In the genomic region with DNA sequence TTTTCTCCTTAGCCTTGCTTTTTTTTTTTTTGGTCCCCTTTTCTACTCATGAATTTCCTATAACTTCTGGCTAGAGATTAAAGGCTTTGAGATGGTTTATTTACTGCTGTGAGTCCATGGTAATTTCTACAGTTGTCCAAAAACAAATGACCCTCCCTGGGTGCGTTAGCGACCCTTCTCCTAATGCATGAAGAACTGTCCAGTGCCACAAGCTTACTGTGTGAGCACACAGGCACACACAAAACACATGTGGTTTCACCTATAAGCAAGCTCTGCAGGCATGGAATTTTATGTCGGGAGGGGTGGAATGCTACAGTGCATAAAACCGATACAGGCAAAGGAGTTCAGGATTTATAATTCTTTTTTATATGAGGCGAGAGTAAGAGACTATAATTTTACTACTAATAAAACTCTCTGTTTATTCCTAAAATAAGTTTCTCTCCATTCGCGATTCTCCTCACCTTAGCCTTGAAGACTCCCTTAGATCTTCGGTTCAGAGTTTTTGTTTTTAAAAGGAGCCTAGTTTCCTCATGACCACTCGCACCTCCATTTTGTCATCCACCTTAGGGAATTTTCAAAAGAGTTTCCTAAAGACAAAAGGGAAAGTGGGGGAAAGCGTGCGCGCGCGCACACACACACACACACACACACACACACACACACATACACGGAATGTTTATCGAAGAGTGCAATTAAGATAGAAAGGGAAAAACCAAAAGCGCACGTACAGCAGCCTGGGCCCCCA, we compare ENCODE assay signal across 9 mouse cellular contexts. TPM values are rescaled to one million over a fixed set of nuclear protein-coding genes. Genes with fewer than 3 reads are reported as not detected.
DNase-seq lines count a peak whose midpoint lies in the region; ATAC-seq lines count a peak whose summit lies in the region.
"Had no signal": no experiment of that assay in that cellular context is flagged by ENCODE, and none has a peak within 500 bp of the region (broad histone marks: within the 10 kb centered on the region; RNA-seq: fewer than 3 reads in every experiment).

No protein-coding gene starts in this region.

- WGBS in kidney, embryonic 15.5 days: 3% methylated on average over 18 of the region's 18 CpGs
- 3% methylated on average over 18 of the region's 18 CpGs for WGBS in embryonic facial prominence, embryonic 15.5 days
- 2% methylated on average over 18 of the region's 18 CpGs for WGBS in limb, embryonic 10.5 days
- 3% methylated on average over 18 of the region's 18 CpGs for WGBS in neural tube, embryonic 12.5 days

- H3K4me2 ChIP-seq in kidney, embryonic 15.5 days: peak overlapping the region; percentile 61
- peak overlapping the region; percentile 76 for H3K4me2 ChIP-seq in embryonic facial prominence, embryonic 15.5 days (replicated peaks)
- peak overlapping the region; percentile 56 for H3K4me2 ChIP-seq in neural tube, embryonic 12.5 days (replicated peaks)

- peak overlapping the region; percentile 41 for H3K4me3 ChIP-seq in kidney, embryonic 15.5 days (replicated peaks)
- peak overlapping the region; percentile 42 for H3K4me3 ChIP-seq in embryonic facial prominence, embryonic 15.5 days (replicated peaks)
- peak overlapping the region; percentile 61 for H3K4me3 ChIP-seq in limb, embryonic 10.5 days
- H3K4me3 ChIP-seq in neural tube, embryonic 12.5 days: peak overlapping the region; percentile 15; the same call in 1 of the 2 replicates

- no peak for ATAC-seq in kidney, embryonic 15.5 days (replicated peaks; ENCODE audit: low FRiP score)
- no peak for ATAC-seq in embryonic facial prominence, embryonic 15.5 days (ENCODE audit: insufficient number of reproducible peaks, low FRiP score, low TSS enrichment, low read depth)
- ATAC-seq in neural tube, embryonic 12.5 days (ENCODE audit: low FRiP score, low read depth): no peak

- H3K4me1 ChIP-seq in kidney, embryonic 15.5 days: peaks cover 17% of the 10 kb centered on the region
- H3K4me1 ChIP-seq in embryonic facial prominence, embryonic 15.5 days: peaks cover 24% of the 10 kb centered on the region
- peaks cover 76% of the 10 kb centered on the region for H3K4me1 ChIP-seq in limb, embryonic 10.5 days
- H3K4me1 ChIP-seq in neural tube, embryonic 12.5 days: peaks cover 5% of the 10 kb centered on the region; the same call in 1 of the 2 replicates

- H3K27me3 ChIP-seq in kidney, embryonic 15.5 days: peaks cover 98% of the 10 kb centered on the region
- H3K27me3 ChIP-seq in embryonic facial prominence, embryonic 15.5 days: peaks cover 67% of the 10 kb centered on the region
- peaks cover 85% of the 10 kb centered on the region for H3K27me3 ChIP-seq in limb, embryonic 10.5 days (ENCODE audit: low read depth, poor library complexity, severe bottlenecking)
- H3K27me3 ChIP-seq in neural tube, embryonic 12.5 days (replicated peaks): peaks cover 76% of the 10 kb centered on the region

- H3K36me3 ChIP-seq in kidney, embryonic 15.5 days: no peaks in the 10 kb centered on the region
- H3K36me3 ChIP-seq in embryonic facial prominence, embryonic 15.5 days: no peaks in the 10 kb centered on the region
- no peaks in the 10 kb centered on the region for H3K36me3 ChIP-seq in limb, embryonic 10.5 days
- no peaks in the 10 kb centered on the region for H3K36me3 ChIP-seq in neural tube, embryonic 12.5 days

- H3K27ac ChIP-seq in kidney, embryonic 15.5 days: no peak overlapping the region
- peak overlapping the region; percentile 36 for H3K27ac ChIP-seq in embryonic facial prominence, embryonic 15.5 days (replicated peaks)
- peak overlapping the region; percentile 89 for H3K27ac ChIP-seq in limb, embryonic 10.5 days
- no peak overlapping the region for H3K27ac ChIP-seq in neural tube, embryonic 12.5 days

- no peaks in the 10 kb centered on the region for H3K9me3 ChIP-seq in kidney, embryonic 15.5 days (replicated peaks)
- H3K9me3 ChIP-seq in embryonic facial prominence, embryonic 15.5 days (replicated peaks): no peaks in the 10 kb centered on the region
- H3K9me3 ChIP-seq in limb, embryonic 10.5 days (replicated peaks): no peaks in the 10 kb centered on the region
- H3K9me3 ChIP-seq in neural tube, embryonic 12.5 days: no peaks in the 10 kb centered on the region

- H3K9ac ChIP-seq in kidney, embryonic 15.5 days: no peak overlapping the region
- H3K9ac ChIP-seq in embryonic facial prominence, embryonic 15.5 days: 0 out of 2 replicates have a peak overlapping the region, but pooled peaks have one; percentile 5
- H3K9ac ChIP-seq in neural tube, embryonic 12.5 days: no peak overlapping the region

- no peak for DNase-seq in kidney, postnatal 4 days
- no peak for DNase-seq in limb, embryonic 10.5 days (ENCODE audit: low spot score)
- DNase-seq in ovary, postnatal 36 days (ENCODE audit: low spot score): no peak
- no peak for DNase-seq in urinary bladder, adult 18-20 months (ENCODE audit: low spot score in 2 of 2)
- DNase-seq in thymus, postnatal 36 days: no peak
- DNase-seq: kidney, adult 11 months had no signal

RNA-seq across cellular contexts. Expression of gene Alx3, which starts 12.5 kb away (rescaled TPM):
- 0.10 and 0.19 TPM in 2 replicates for polyA plus RNA-seq in kidney, embryonic 15.5 days (2015; fragmentation: Nextera tagmentation; extraction: Ambion mirVana)
- polyA plus RNA-seq in embryonic facial prominence, embryonic 15.5 days (2015; fragmentation: Nextera tagmentation; extraction: Ambion mirVana): 17.2 and 20.1 TPM in 2 replicates
- 31.1 and 37.4 TPM in 2 replicates for polyA plus RNA-seq in limb, embryonic 10.5 days (2016; fragmentation: Nextera tagmentation; extraction: Ambion mirVana)
- 0.33 and 0.65 TPM in 2 replicates for polyA plus RNA-seq in neural tube, embryonic 12.5 days (2016; fragmentation: Nextera tagmentation; extraction: Ambion mirVana)

RNA-seq across cellular contexts. Expression of gene Ubl4b, which starts 27.4 kb away (rescaled TPM):
- polyA plus RNA-seq in kidney, embryonic 15.5 days (2015; fragmentation: Nextera tagmentation; extraction: Ambion mirVana): not detected in 2 replicates
- 0.12 TPM in 1 of 2 replicates, not detected in the other for polyA plus RNA-seq in embryonic facial prominence, embryonic 15.5 days (2015; fragmentation: Nextera tagmentation; extraction: Ambion mirVana)
- polyA plus RNA-seq in limb, embryonic 10.5 days (2016; fragmentation: Nextera tagmentation; extraction: Ambion mirVana): 0.76 and 0.98 TPM in 2 replicates
- polyA plus RNA-seq in neural tube, embryonic 12.5 days (2016; fragmentation: Nextera tagmentation; extraction: Ambion mirVana): not detected in 2 replicates

RNA-seq across cellular contexts. Expression of gene Gm10961, which starts 48.8 kb away (rescaled TPM):
- polyA plus RNA-seq in kidney, embryonic 15.5 days (2015; fragmentation: Nextera tagmentation; extraction: Ambion mirVana): not detected in 2 replicates
- not detected in 2 replicates for polyA plus RNA-seq in embryonic facial prominence, embryonic 15.5 days (2015; fragmentation: Nextera tagmentation; extraction: Ambion mirVana)
- polyA plus RNA-seq in limb, embryonic 10.5 days (2016; fragmentation: Nextera tagmentation; extraction: Ambion mirVana): not detected in 2 replicates
- not detected in 2 replicates for polyA plus RNA-seq in neural tube, embryonic 12.5 days (2016; fragmentation: Nextera tagmentation; extraction: Ambion mirVana)

RNA-seq across cellular contexts. Expression of gene Strip1, which starts 49.2 kb away (rescaled TPM):
- polyA plus RNA-seq in kidney, embryonic 15.5 days (2015; fragmentation: Nextera tagmentation; extraction: Ambion mirVana): 45.0 and 46.4 TPM in 2 replicates
- 52.4 and 55.8 TPM in 2 replicates for polyA plus RNA-seq in embryonic facial prominence, embryonic 15.5 days (2015; fragmentation: Nextera tagmentation; extraction: Ambion mirVana)
- polyA plus RNA-seq in limb, embryonic 10.5 days (2016; fragmentation: Nextera tagmentation; extraction: Ambion mirVana): 66.4 and 78.1 TPM in 2 replicates
- polyA plus RNA-seq in neural tube, embryonic 12.5 days (2016; fragmentation: Nextera tagmentation; extraction: Ambion mirVana): 123 and 129 TPM in 2 replicates

Comparison
In these comparisons a context has a peak if more than half of its experiments do, and no peak if none do; other contexts are left out.
1. H3K27ac ChIP-seq: peak in embryonic facial prominence, embryonic 15.5 days (single experiment) and limb, embryonic 10.5 days (single experiment); none in kidney, embryonic 15.5 days (single experiment) and neural tube, embryonic 12.5 days (single experiment).
2. RNA of gene Alx3, which starts 12.5 kb away (polyA plus RNA-seq): 31.1 to 37.4 TPM in limb, embryonic 10.5 days and 17.2 to 20.1 TPM in embryonic facial prominence, embryonic 15.5 days; 0.33 to 0.65 TPM in neural tube, embryonic 12.5 days and 0.10 to 0.19 TPM in kidney, embryonic 15.5 days; every median in the first group is over 10 times any median in the second.
3. Peak in every context shown above with its lines, with median percentiles within 50 percentile points of each other: H3K4me2 ChIP-seq and H3K4me3 ChIP-seq.